Mouse (Mus musculus): ENCODE measurements around the gene Tango6. TPM values are rescaled to one million over a fixed set of nuclear protein-coding genes. Genes with fewer than 3 reads are reported as not detected.
"Not testable (repeated sequence)": the region's sequence is repeated elsewhere in the genome, so short reads cannot be mapped to it uniquely, and the experiment has no call there.

Gene Tango6
- polyA plus RNA-seq, 1 experiment from 2014 or later, result 13.3 TPM

GRCm38 (mm10) chr8:106794820-106795219, 112.0 kb downstream of the Tango6 start:
- Histone ChIP-seq H3K4me1 (replicated peaks) (peaks cover 10% of the 10 kb centered on the region), H3K4me3 (replicated peaks) (no peak overlapping the region), H3K9me3 (no peaks in the 10 kb centered on the region), H3K9ac (replicated peaks) (no peak overlapping the region), H3K27ac (no peak overlapping the region), H3K36me3 (no peaks in the 10 kb centered on the region), H3K27me3 (no peaks in the 10 kb centered on the region), H3K4me2 (no peak overlapping the region)
- no peak for ATAC-seq (ENCODE audit: insufficient number of reproducible peaks, insufficient read depth, low FRiP score, low TSS enrichment, low read depth)
- WGBS, result 90% methylated on average over 2 of the region's 2 CpGs

DNA sequence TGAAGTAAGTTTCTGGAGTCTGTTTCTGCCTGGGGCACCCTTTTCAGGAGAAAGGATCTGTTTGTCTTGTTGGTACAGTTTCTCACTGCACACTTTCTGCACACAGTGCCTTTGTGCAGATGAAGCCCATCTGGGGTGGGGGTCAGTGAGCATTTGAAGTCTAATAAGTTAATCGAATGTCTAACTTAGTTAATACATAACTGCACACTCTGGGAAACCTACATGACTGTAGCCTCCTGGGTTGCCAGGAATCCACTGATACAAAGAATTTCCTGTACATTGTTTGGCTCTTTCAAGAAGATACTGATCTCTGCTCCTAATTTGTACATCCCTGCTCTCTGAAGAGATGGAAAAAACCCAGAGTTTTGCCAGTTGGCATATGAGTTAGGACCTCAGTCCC, 117.0 kb downstream of the Tango6 start:
- Histone ChIP-seq H3K4me3 (replicated peaks) (no peak overlapping the region), H3K9ac (replicated peaks) (no peak overlapping the region), H3K4me1 (replicated peaks) (peaks cover 16% of the 10 kb centered on the region), H3K4me2 (no peak overlapping the region), H3K9me3 (no peaks in the 10 kb centered on the region), H3K27me3 (no peaks in the 10 kb centered on the region), H3K27ac (no peak overlapping the region), H3K36me3 (no peaks in the 10 kb centered on the region)
- 64% methylated on average over 1 of the region's 1 CpGs for WGBS
- no peak for ATAC-seq (ENCODE audit: insufficient number of reproducible peaks, insufficient read depth, low FRiP score, low TSS enrichment, low read depth)

- no peak overlapping the region for H3K4me2 ChIP-seq
- 89% methylated on average over 11 of the region's 11 CpGs for WGBS
- no peaks in the 10 kb centered on the region; the same call in 1 of the 2 replicates for H3K36me3 ChIP-seq
- H3K27me3 ChIP-seq, result no peaks in the 10 kb centered on the region
- no peak for ATAC-seq (ENCODE audit: insufficient number of reproducible peaks, insufficient read depth, low FRiP score, low TSS enrichment, low read depth)
- no peak overlapping the region for H3K27ac ChIP-seq
- no peak overlapping the region for H3K9ac ChIP-seq (replicated peaks)
- H3K4me3 ChIP-seq (replicated peaks), result no peak overlapping the region
- peaks cover 7% of the 10 kb centered on the region; the same call in 1 of the 2 replicates for H3K9me3 ChIP-seq
- H3K4me1 ChIP-seq (replicated peaks), result peaks cover 16% of the 10 kb centered on the region
These were observed 118.4 kb downstream of the Tango6 start for GRCm38 (mm10) chr8:106801261-106801660.

DNA sequence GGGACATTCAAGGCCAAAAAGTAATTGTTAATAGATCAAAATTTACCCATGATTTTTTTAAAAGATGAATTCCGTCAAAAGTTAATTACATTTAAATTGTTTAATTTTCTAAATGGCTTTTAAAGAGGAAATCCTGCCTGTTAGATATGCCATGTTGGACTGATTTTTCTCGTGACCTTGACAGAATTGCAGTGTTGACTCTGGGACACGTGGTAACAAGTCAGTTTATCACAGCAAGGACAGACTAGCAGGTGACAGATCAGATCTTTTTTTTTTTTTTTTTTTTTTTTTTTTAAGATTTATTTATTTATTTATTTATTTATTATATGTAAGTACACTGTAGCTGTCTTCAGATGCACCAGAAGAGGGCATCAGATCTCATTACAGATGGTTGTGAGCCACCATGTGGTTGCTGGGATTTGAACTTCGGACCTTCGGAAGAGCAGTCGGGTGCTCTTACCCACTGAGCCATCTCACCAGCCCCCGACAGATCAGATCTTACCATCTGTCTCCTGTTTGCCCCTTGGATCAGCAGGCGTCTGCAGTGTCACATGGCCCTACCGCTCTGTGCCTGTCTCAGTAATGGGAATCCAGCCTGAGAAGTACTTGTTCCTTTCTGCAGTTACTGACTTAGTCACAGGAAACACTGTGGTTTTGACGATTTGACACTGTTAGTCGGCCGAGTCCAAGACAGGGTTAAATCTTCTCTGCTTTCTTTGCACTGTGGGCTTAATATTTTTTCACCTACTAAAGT, 119.7 kb downstream of the Tango6 start:
- H3K27me3 ChIP-seq; H3K36me3 ChIP-seq; H3K9ac ChIP-seq (replicated peaks); H3K4me3 ChIP-seq (replicated peaks); H3K9me3 ChIP-seq; ATAC-seq (ENCODE audit: insufficient number of reproducible peaks, insufficient read depth, low FRiP score, low TSS enrichment, low read depth); H3K27ac ChIP-seq; H3K4me2 ChIP-seq: not testable (repeated sequence)
- 81% methylated on average over 12 of the region's 12 CpGs for WGBS
- H3K4me1 ChIP-seq (replicated peaks), result peaks cover 16% of the 10 kb centered on the region

- Histone ChIP-seq H3K4me3 (replicated peaks) (no peak overlapping the region), H3K4me1 (replicated peaks) (no peaks in the 10 kb centered on the region), H3K36me3 (no peaks in the 10 kb centered on the region; the same call in 1 of the 2 replicates), H3K27ac (no peak overlapping the region), H3K27me3 (no peaks in the 10 kb centered on the region), H3K9me3 (peaks cover 7% of the 10 kb centered on the region; the same call in 1 of the 2 replicates), H3K9ac (replicated peaks) (no peak overlapping the region), H3K4me2 (no peak overlapping the region)
- no peak for ATAC-seq (ENCODE audit: insufficient number of reproducible peaks, insufficient read depth, low FRiP score, low TSS enrichment, low read depth)
- 93% methylated on average over 3 of the region's 3 CpGs for WGBS
These were observed 123.0 kb downstream of the Tango6 start for GRCm38 (mm10) chr8:106805859-106806258.

DNA sequence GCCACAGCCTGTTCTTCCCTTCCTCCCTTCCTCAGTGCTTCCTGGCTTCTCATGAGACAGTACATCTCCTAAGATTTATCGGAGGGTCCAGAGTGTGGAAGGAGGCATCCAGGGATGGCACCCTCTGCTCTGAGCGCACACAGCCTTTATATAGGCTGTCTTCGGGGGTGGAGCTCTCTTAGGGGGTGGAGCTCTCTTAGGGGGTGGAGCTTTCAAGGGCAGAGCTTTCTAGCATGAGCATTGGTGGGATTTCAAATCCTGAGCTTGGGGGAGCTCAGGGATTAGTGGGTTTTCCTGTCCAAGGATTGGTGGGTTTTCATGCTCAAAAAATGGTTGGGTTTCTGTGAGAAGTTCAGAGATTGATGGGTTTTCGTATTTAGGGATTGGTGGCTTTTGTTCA, 124.6 kb downstream of the Tango6 start:
- Histone ChIP-seq H3K36me3 (no peaks in the 10 kb centered on the region; the same call in 1 of the 2 replicates), H3K27me3 (no peaks in the 10 kb centered on the region), H3K27ac (no peak overlapping the region), H3K4me2 (no peak overlapping the region), H3K9ac (replicated peaks) (no peak overlapping the region), H3K4me3 (replicated peaks) (no peak overlapping the region), H3K4me1 (replicated peaks) (no peaks in the 10 kb centered on the region), H3K9me3 (peaks cover 7% of the 10 kb centered on the region; the same call in 1 of the 2 replicates)
- WGBS, result 96% methylated on average over 4 of the region's 4 CpGs
- ATAC-seq (ENCODE audit: insufficient number of reproducible peaks, insufficient read depth, low FRiP score, low TSS enrichment, low read depth), result no peak

- Histone ChIP-seq H3K4me1 (replicated peaks) (no peaks in the 10 kb centered on the region), H3K4me3 (replicated peaks) (no peak overlapping the region), H3K4me2 (no peak overlapping the region), H3K27me3 (no peaks in the 10 kb centered on the region), H3K9me3 (peaks cover 7% of the 10 kb centered on the region; the same call in 1 of the 2 replicates), H3K9ac (replicated peaks) (no peak overlapping the region), H3K27ac (no peak overlapping the region), H3K36me3 (no peaks in the 10 kb centered on the region; the same call in 1 of the 2 replicates)
- ATAC-seq (ENCODE audit: insufficient number of reproducible peaks, insufficient read depth, low FRiP score, low TSS enrichment, low read depth), result no peak
- 28% methylated on average over 9 of the region's 9 CpGs for WGBS
These were observed 126.9 kb downstream of the Tango6 start for GRCm38 (mm10) chr8:106809726-106810125.

- H3K4me3 ChIP-seq (replicated peaks), result no peak overlapping the region
- no peak for ATAC-seq (ENCODE audit: insufficient number of reproducible peaks, insufficient read depth, low FRiP score, low TSS enrichment, low read depth)
- no peaks in the 10 kb centered on the region for H3K27me3 ChIP-seq
- WGBS, result 92% methylated on average over 7 of the region's 7 CpGs
- H3K36me3 ChIP-seq, result no peaks in the 10 kb centered on the region; the same call in 1 of the 2 replicates
- no peak overlapping the region for H3K4me2 ChIP-seq
- no peaks in the 10 kb centered on the region for H3K4me1 ChIP-seq (replicated peaks)
- peaks cover 6% of the 10 kb centered on the region; the same call in 1 of the 2 replicates for H3K9me3 ChIP-seq
- no peak overlapping the region for H3K9ac ChIP-seq (replicated peaks)
- no peak overlapping the region for H3K27ac ChIP-seq
These were observed 127.5 kb downstream of the Tango6 start for GRCm38 (mm10) chr8:106810406-106810805.

GRCm38 (mm10) chr8:106812560-106812959, 129.7 kb downstream of the Tango6 start:
- no peaks in the 10 kb centered on the region for H3K9me3 ChIP-seq
- 90% methylated on average over 4 of the region's 4 CpGs for WGBS
- no peak for ATAC-seq (ENCODE audit: insufficient number of reproducible peaks, insufficient read depth, low FRiP score, low TSS enrichment, low read depth)
- H3K4me2 ChIP-seq, result no peak overlapping the region
- no peak overlapping the region for H3K4me3 ChIP-seq (replicated peaks)
- no peak overlapping the region for H3K9ac ChIP-seq (replicated peaks)
- H3K27ac ChIP-seq, result no peak overlapping the region
- H3K27me3 ChIP-seq, result no peaks in the 10 kb centered on the region
- no peaks in the 10 kb centered on the region; the same call in 1 of the 2 replicates for H3K36me3 ChIP-seq
- H3K4me1 ChIP-seq (replicated peaks), result no peaks in the 10 kb centered on the region

- Histone ChIP-seq H3K9me3 (no peaks in the 10 kb centered on the region), H3K4me2 (no peak overlapping the region), H3K27ac (no peak overlapping the region), H3K4me3 (replicated peaks) (no peak overlapping the region), H3K4me1 (replicated peaks) (peaks cover 1% of the 10 kb centered on the region; the same call in 1 of the 2 replicates), H3K9ac (replicated peaks) (no peak overlapping the region), H3K36me3 (peaks cover 7% of the 10 kb centered on the region; the same call in 1 of the 2 replicates), H3K27me3 (no peaks in the 10 kb centered on the region)
- no peak for ATAC-seq (ENCODE audit: insufficient number of reproducible peaks, insufficient read depth, low FRiP score, low TSS enrichment, low read depth)
- 83% methylated on average over 9 of the region's 9 CpGs for WGBS
These were observed 133.7 kb downstream of the Tango6 start for GRCm38 (mm10) chr8:106816431-106817170.

GRCm38 (mm10) chr8:106817171-106817545, 134.3 kb downstream of the Tango6 start:
- H3K27me3 ChIP-seq, result no peaks in the 10 kb centered on the region
- H3K4me3 ChIP-seq (replicated peaks), result no peak overlapping the region
- no peaks in the 10 kb centered on the region for H3K9me3 ChIP-seq
- no peak overlapping the region for H3K27ac ChIP-seq
- H3K9ac ChIP-seq (replicated peaks), result no peak overlapping the region
- ATAC-seq (ENCODE audit: insufficient number of reproducible peaks, insufficient read depth, low FRiP score, low TSS enrichment, low read depth), result no peak
- peaks cover 4% of the 10 kb centered on the region; the same call in 1 of the 2 replicates for H3K4me1 ChIP-seq (replicated peaks)
- WGBS, result 79% methylated on average over 4 of the region's 4 CpGs
- H3K36me3 ChIP-seq, result peaks cover 7% of the 10 kb centered on the region; the same call in 1 of the 2 replicates
- no peak overlapping the region for H3K4me2 ChIP-seq

Measured in limb, embryonic 12.5 days (tissue).